Mouse (Mus musculus) splenic B cell, adult 2 months (primary cell): Measurements from ENCODE around the gene Vax2.
A peak's percentile ranks its signal among the peaks of the same experiment; 100 is the strongest.

Source experiments
- DNase-seq: peaks from one replicate; pipeline ENCODE4 v3.0.0-alpha.2; 2011; ENCODE audit warnings: low read depth, low spot score
- H3K27me3 ChIP-seq: 2 replicates; pipeline ENCODE4 v1.6.1; 2012; ENCODE audit warnings: mild to moderate bottlenecking, low read length, moderate library complexity, mixed read lengths; ENCODE audit not compliant: control insufficient read depth, poor library complexity, insufficient read depth, severe bottlenecking
- H3K36me3 ChIP-seq: 2 replicates; pipeline ENCODE4 v1.6.1; 2012; ENCODE audit warnings: mild to moderate bottlenecking, low read length, moderate library complexity, mixed read lengths; ENCODE audit not compliant: control insufficient read depth, poor library complexity, insufficient read depth, severe bottlenecking

Gene Vax2

GRCm38 (mm10) chr6:83711067-83711675, at the start of gene Vax2:
TSS of gene Vax2 (plus strand) at chr6:83711264.
- H3K36me3 ChIP-seq: no peaks in the 10 kb centered on the region
- no peaks in the 10 kb centered on the region; the same call in 1 of the 2 replicates for H3K27me3 ChIP-seq
- peak; percentile 32 for DNase-seq

GRCm38 (mm10) chr6:83665009-83665408, 46.1 kb upstream of the Vax2 start:
- DNase-seq: no peak
- no peaks in the 10 kb centered on the region for H3K36me3 ChIP-seq
- no peaks in the 10 kb centered on the region for H3K27me3 ChIP-seq

- peak; percentile 65 for DNase-seq
- H3K27me3 ChIP-seq: no peaks in the 10 kb centered on the region
- H3K36me3 ChIP-seq: no peaks in the 10 kb centered on the region
Measured at GRCm38 (mm10) chr6:83673395-83673794, 37.7 kb upstream of the Vax2 start.

- H3K27me3 ChIP-seq: no peaks in the 10 kb centered on the region
- no peaks in the 10 kb centered on the region for H3K36me3 ChIP-seq
- DNase-seq: no peak
Measured at GRCm38 (mm10) chr6:83677757-83678156, 33.3 kb upstream of the Vax2 start, which contains the start of gene Cd207. TSS of gene Cd207 (minus strand) at chr6:83677857.

- H3K27me3 ChIP-seq: no peaks in the 10 kb centered on the region
- DNase-seq: peak; percentile 17
- H3K36me3 ChIP-seq: no peaks in the 10 kb centered on the region
Measured at GRCm38 (mm10) chr6:83689374-83689773, 21.7 kb upstream of the Vax2 start.

GRCm38 (mm10) chr6:83690277-83690676, 20.8 kb upstream of the Vax2 start:
- DNase-seq: peak; percentile 62
- Histone ChIP-seq H3K36me3 (no peaks in the 10 kb centered on the region), H3K27me3 (no peaks in the 10 kb centered on the region)

GRCm38 (mm10) chr6:83690936-83691335, 20.1 kb upstream of the Vax2 start:
- H3K36me3 ChIP-seq: no peaks in the 10 kb centered on the region
- no peak for DNase-seq
- H3K27me3 ChIP-seq: no peaks in the 10 kb centered on the region

- Histone ChIP-seq H3K36me3 (no peaks in the 10 kb centered on the region), H3K27me3 (no peaks in the 10 kb centered on the region)
- no peak for DNase-seq
Measured at GRCm38 (mm10) chr6:83692962-83693361, 18.1 kb upstream of the Vax2 start.

GRCm38 (mm10) chr6:83693835-83694234, 17.2 kb upstream of the Vax2 start:
- Histone ChIP-seq H3K36me3 (no peaks in the 10 kb centered on the region), H3K27me3 (no peaks in the 10 kb centered on the region)
- DNase-seq: peak; percentile 80

GRCm38 (mm10) chr6:83695731-83696130, 15.3 kb upstream of the Vax2 start:
- DNase-seq: no peak
- H3K36me3 ChIP-seq: no peaks in the 10 kb centered on the region
- no peaks in the 10 kb centered on the region for H3K27me3 ChIP-seq

GRCm38 (mm10) chr6:83696684-83697083, 14.4 kb upstream of the Vax2 start:
- Histone ChIP-seq H3K27me3 (peaks cover 3% of the 10 kb centered on the region; the same call in 1 of the 2 replicates), H3K36me3 (no peaks in the 10 kb centered on the region)
- DNase-seq: no peak

GRCm38 (mm10) chr6:83697932-83698331, 13.1 kb upstream of the Vax2 start:
- H3K36me3 ChIP-seq: no peaks in the 10 kb centered on the region
- no peak for DNase-seq
- H3K27me3 ChIP-seq: peaks cover 3% of the 10 kb centered on the region; the same call in 1 of the 2 replicates

- no peaks in the 10 kb centered on the region for H3K36me3 ChIP-seq
- H3K27me3 ChIP-seq: peaks cover 3% of the 10 kb centered on the region; the same call in 1 of the 2 replicates
- no peak for DNase-seq
Measured at GRCm38 (mm10) chr6:83699971-83700370, 11.1 kb upstream of the Vax2 start.

- no peaks in the 10 kb centered on the region for H3K36me3 ChIP-seq
- peaks cover 7% of the 10 kb centered on the region for H3K27me3 ChIP-seq
- no peak for DNase-seq
Measured at GRCm38 (mm10) chr6:83701001-83701400, 10.1 kb upstream of the Vax2 start.

GRCm38 (mm10) chr6:83702146-83702999, 8.7 kb upstream of the Vax2 start:
- peaks cover 7% of the 10 kb centered on the region for H3K27me3 ChIP-seq
- H3K36me3 ChIP-seq: no peaks in the 10 kb centered on the region
- DNase-seq: no peak
